ENCODE assay signal across 9 mouse cellular contexts in genomic region chrX:105921421-105921820, GRCm38 (mm10). TPM values are rescaled to one million over a fixed set of nuclear protein-coding genes. Genes with fewer than 3 reads are reported as not detected.
DNase-seq lines count a peak whose midpoint lies in the region; ATAC-seq and TF ChIP-seq lines count a peak whose summit lies in the region.
"Had no signal": no experiment of that assay in that cellular context is flagged by ENCODE, and none has a peak within 500 bp of the region (broad histone marks: within the 10 kb centered on the region; RNA-seq: fewer than 3 reads in every experiment).

No protein-coding gene starts in this region.

- H3K9me3 ChIP-seq in forebrain, postnatal 0 days (ENCODE audit: low read length), result no peaks in the 10 kb centered on the region
- no peaks in the 10 kb centered on the region for H3K9me3 ChIP-seq in forebrain, embryonic 13.5 days (replicated peaks)
- H3K9me3 ChIP-seq in midbrain, postnatal 0 days (ENCODE audit: low read length), result no peaks in the 10 kb centered on the region
- H3K9me3 ChIP-seq in midbrain, embryonic 11.5 days (ENCODE audit: control insufficient read depth, low read length), result no peaks in the 10 kb centered on the region
- H3K9me3 ChIP-seq in neural tube, embryonic 15.5 days (replicated peaks), result no peaks in the 10 kb centered on the region
- H3K9me3 ChIP-seq: limb, embryonic 15.5 days had no signal

- H3K4me1 ChIP-seq in forebrain, postnatal 0 days (ENCODE audit: insufficient read depth), result no peaks in the 10 kb centered on the region
- peaks cover 5% of the 10 kb centered on the region for H3K4me1 ChIP-seq in forebrain, embryonic 13.5 days
- no peaks in the 10 kb centered on the region for H3K4me1 ChIP-seq in midbrain, postnatal 0 days (ENCODE audit: insufficient read depth, low read length)
- no peaks in the 10 kb centered on the region for H3K4me1 ChIP-seq in midbrain, embryonic 11.5 days (ENCODE audit: control insufficient read depth, insufficient read depth, low read length)
- peaks cover 6% of the 10 kb centered on the region for H3K4me1 ChIP-seq in neural tube, embryonic 15.5 days

- H3K27me3 ChIP-seq in forebrain, postnatal 0 days (ENCODE audit: insufficient read depth, low read length), result no peaks in the 10 kb centered on the region
- H3K27me3 ChIP-seq in forebrain, embryonic 13.5 days, result no peaks in the 10 kb centered on the region
- H3K27me3 ChIP-seq in midbrain, postnatal 0 days (ENCODE audit: insufficient read depth, low read length), result no peaks in the 10 kb centered on the region
- no peaks in the 10 kb centered on the region for H3K27me3 ChIP-seq in midbrain, embryonic 11.5 days (ENCODE audit: control insufficient read depth, insufficient read depth, low read length)
- no peaks in the 10 kb centered on the region for H3K27me3 ChIP-seq in neural tube, embryonic 15.5 days (replicated peaks)
- H3K27me3 ChIP-seq: limb, embryonic 15.5 days had no signal

- WGBS in forebrain, postnatal 0 days, result 88% methylated on average over 2 of the region's 2 CpGs
- WGBS in forebrain, embryonic 13.5 days, result 100% methylated on average over 2 of the region's 2 CpGs
- WGBS in midbrain, postnatal 0 days, result 96% methylated on average over 2 of the region's 2 CpGs
- WGBS in midbrain, embryonic 11.5 days, result 94% methylated on average over 2 of the region's 2 CpGs
- 87% methylated on average over 2 of the region's 2 CpGs for WGBS in neural tube, embryonic 15.5 days

- H3K4me3 ChIP-seq in forebrain, postnatal 0 days (ENCODE audit: low read depth, low read length), result no peak overlapping the region
- H3K4me3 ChIP-seq in forebrain, embryonic 13.5 days, result no peak overlapping the region
- H3K4me3 ChIP-seq in midbrain, postnatal 0 days (ENCODE audit: low read depth, low read length), result no peak overlapping the region
- H3K4me3 ChIP-seq in midbrain, embryonic 11.5 days (ENCODE audit: low read depth, low read length), result no peak overlapping the region
- H3K4me3 ChIP-seq in neural tube, embryonic 15.5 days (replicated peaks), result no peak overlapping the region
- H3K4me3 ChIP-seq: limb, embryonic 15.5 days had no signal

- DNase-seq in forebrain, postnatal 0 days, result no peak
- DNase-seq in midbrain, postnatal 0 days (ENCODE audit: low spot score), result no peak
- no peak for DNase-seq in midbrain, embryonic 11.5 days (ENCODE audit: low spot score, missing footprints)
- peak; percentile 77 for DNase-seq in induced T-regulatory cell, adult 2 months (ENCODE audit: low read depth)
- peak; percentile 9 to 48 for DNase-seq in spleen, adult 18-20 months
- DNase-seq in frontal cortex, postnatal 10 days (ENCODE audit: low spot score in 2 of 2), result no peak

- H3K36me3 ChIP-seq in forebrain, postnatal 0 days (ENCODE audit: insufficient read depth), result no peaks in the 10 kb centered on the region
- no peaks in the 10 kb centered on the region for H3K36me3 ChIP-seq in forebrain, embryonic 13.5 days (ENCODE audit: poor library complexity, severe bottlenecking)
- H3K36me3 ChIP-seq in midbrain, postnatal 0 days (ENCODE audit: insufficient read depth, low read length), result no peaks in the 10 kb centered on the region
- H3K36me3 ChIP-seq in midbrain, embryonic 11.5 days (ENCODE audit: control insufficient read depth, insufficient read depth, low read length), result no peaks in the 10 kb centered on the region; the same call in 1 of the 2 replicates
- H3K36me3 ChIP-seq in neural tube, embryonic 15.5 days, result no peaks in the 10 kb centered on the region
- H3K36me3 ChIP-seq: limb, embryonic 15.5 days had no signal

- H3K27ac ChIP-seq in forebrain, postnatal 0 days (ENCODE audit: low read depth, low read length), result no peak overlapping the region
- no peak overlapping the region for H3K27ac ChIP-seq in forebrain, embryonic 13.5 days
- no peak overlapping the region for H3K27ac ChIP-seq in midbrain, postnatal 0 days (ENCODE audit: low read depth, low read length)
- no peak overlapping the region for H3K27ac ChIP-seq in midbrain, embryonic 11.5 days (ENCODE audit: low read depth, low read length)
- no peak overlapping the region for H3K27ac ChIP-seq in neural tube, embryonic 15.5 days (replicated peaks)
- H3K27ac ChIP-seq: limb, embryonic 15.5 days had no signal

- no peak for ATAC-seq in forebrain, postnatal 0 days
- no peak for ATAC-seq in forebrain, embryonic 13.5 days
- ATAC-seq in midbrain, postnatal 0 days (ENCODE audit: low FRiP score), result no peak
- ATAC-seq in midbrain, embryonic 11.5 days (ENCODE audit: low FRiP score), result no peak
- ATAC-seq in neural tube, embryonic 15.5 days (ENCODE audit: low FRiP score), result no peak

- H3K9ac ChIP-seq in forebrain, postnatal 0 days, result no peak overlapping the region
- H3K9ac ChIP-seq in forebrain, embryonic 13.5 days, result no peak overlapping the region
- H3K9ac ChIP-seq in midbrain, postnatal 0 days (replicated peaks; ENCODE audit: low read length, poor library complexity, severe bottlenecking), result no peak overlapping the region
- no peak overlapping the region for H3K9ac ChIP-seq in midbrain, embryonic 11.5 days (ENCODE audit: low read length)
- H3K9ac ChIP-seq in neural tube, embryonic 15.5 days (replicated peaks), result no peak overlapping the region
- H3K9ac ChIP-seq: limb, embryonic 15.5 days had no signal

- H3K4me2 ChIP-seq in forebrain, postnatal 0 days (ENCODE audit: low read depth), result no peak overlapping the region
- no peak overlapping the region for H3K4me2 ChIP-seq in forebrain, embryonic 13.5 days
- no peak overlapping the region for H3K4me2 ChIP-seq in midbrain, postnatal 0 days (ENCODE audit: low read depth, low read length, poor library complexity, severe bottlenecking)
- no peak overlapping the region for H3K4me2 ChIP-seq in midbrain, embryonic 11.5 days
- no peak overlapping the region for H3K4me2 ChIP-seq in neural tube, embryonic 15.5 days
- H3K4me2 ChIP-seq: limb, embryonic 15.5 days had no signal

- TF ChIP-seq CTCF in forebrain, postnatal 0 days (IDR thresholded peaks at IDR 0.05; ENCODE audit: low read depth), result peak; percentile 33; the same call in 1 of the 2 replicates
- TF ChIP-seq CTCF in midbrain, postnatal 0 days (IDR thresholded peaks at IDR 0.05), result peak; percentile 38

RNA-seq across cellular contexts. Expression of gene Atrx, which starts 7.8 kb away (rescaled TPM):
- total RNA-seq in forebrain, postnatal 0 days (2014; rRNA removed), result 220 and 305 TPM in 2 replicates
- polyA plus RNA-seq in forebrain, postnatal 0 days (2015; fragmentation: Nextera tagmentation; extraction: Ambion mirVana), result 130 and 222 TPM in 2 replicates
- polyA plus RNA-seq in forebrain, embryonic 13.5 days (2015; fragmentation: Nextera tagmentation; extraction: Ambion mirVana), result 268 and 271 TPM in 2 replicates
- total RNA-seq in midbrain, postnatal 0 days (2014; rRNA removed), result 295 and 343 TPM in 2 replicates
- polyA plus RNA-seq in midbrain, postnatal 0 days (2015; fragmentation: Nextera tagmentation; extraction: Ambion mirVana), result 203 and 238 TPM in 2 replicates
- 196 and 214 TPM in 2 replicates for polyA plus RNA-seq in midbrain, embryonic 11.5 days (2014; fragmentation: Nextera tagmentation; extraction: Ambion mirVana)
- polyA plus RNA-seq in neural tube, embryonic 15.5 days (2015; fragmentation: Nextera tagmentation; extraction: Ambion mirVana), result 224 TPM in 2 replicates

Comparison
In these comparisons a context has a peak if more than half of its experiments do, and no peak if none do; other contexts are left out.
1. DNase-seq: peak in induced T-regulatory cell, adult 2 months (single experiment) and spleen, adult 18-20 months (2 of 2); none in forebrain, postnatal 0 days (single experiment), midbrain, postnatal 0 days (single experiment), midbrain, embryonic 11.5 days (single experiment) and frontal cortex, postnatal 10 days (0 of 2).